Mouse (Mus musculus) small intestine, adult 2 months (tissue): Measurements from ENCODE around the gene Hcrt.

Experiments used
- CTCF ChIP-seq: fragments of 200-500 bp; IDR thresholded peaks from 2 replicates; pipeline ENCODE4 v1.5.1; 2012; ENCODE audit warnings: low read depth, mild to moderate bottlenecking, control low read depth, inconsistent platforms, low read length, moderate library complexity, mixed read lengths; ENCODE audit not compliant: insufficient replicate concordance, insufficient read length; ENCODE audit errors: extremely low read depth
- POLR2A ChIP-seq: fragments of 200-500 bp; IDR thresholded peaks from 2 replicates; pipeline ENCODE4 v1.6.1; 2012; ENCODE audit warnings: low read depth, mild to moderate bottlenecking, control low read depth, inconsistent platforms, low read length, moderate library complexity

- peak; percentile 74; the same call in 1 of the 2 replicates for TF ChIP-seq CTCF
- no peak for TF ChIP-seq POLR2A
Observed at GRCm38 (mm10) chr11:100714534-100714915, 48.2 kb downstream of the Hcrt start.
